Mouse (Mus musculus): ENCODE data around the gene Foxf1. TPM values are rescaled to one million over a fixed set of nuclear protein-coding genes. Genes with fewer than 3 reads are reported as not detected.

Gene Foxf1
- polyA plus RNA-seq, 1 experiment from 2014 or later, result 59.3 TPM

- under 1% methylated on average over 35 of the region's 36 CpGs for WGBS
- Histone ChIP-seq H3K4me3 (ENCODE audit: low read depth, low read length) (peak overlapping the region; percentile 34), H3K27me3 (ENCODE audit: control insufficient read depth, insufficient read depth, low read length) (peaks cover 15% of the 10 kb centered on the region), H3K9ac (ENCODE audit: low read length) (peak overlapping the region; percentile 48; the same call in 1 of the 2 replicates), H3K4me2 (replicated peaks; ENCODE audit: low read depth) (peak overlapping the region; percentile 62), H3K27ac (replicated peaks) (peak overlapping the region; percentile 30; the same call in 1 of the 2 replicates), H3K36me3 (ENCODE audit: control insufficient read depth, insufficient read depth, low read length) (no peaks in the 10 kb centered on the region), H3K4me1 (replicated peaks; ENCODE audit: control insufficient read depth, insufficient read depth) (0 out of 2 replicates have a peak, but pooled peaks cover 4% of the 10 kb centered on the region), H3K9me3 (ENCODE audit: control insufficient read depth, low read length) (no peaks in the 10 kb centered on the region)
- TF ChIP-seq CTCF (IDR thresholded peaks at IDR 0.05; ENCODE audit: low read depth), result peak; percentile 69
- TF ChIP-seq EP300 (optimal IDR thresholded peaks at IDR 0.05), result no peak
- ATAC-seq (ENCODE audit: low FRiP score, low TSS enrichment), result peak; percentile 59
- peak; percentile 66 for DNase-seq (ENCODE audit: low spot score)
Measured at GRCm38 (mm10) chr8:121125311-121125876, 41.2 kb downstream of the Foxf1 start.

- 19% methylated on average over 6 of the region's 6 CpGs for WGBS
- Histone ChIP-seq H3K27me3 (ENCODE audit: control insufficient read depth, insufficient read depth, low read length) (peaks cover 13% of the 10 kb centered on the region), H3K4me3 (ENCODE audit: low read depth, low read length) (peak overlapping the region; percentile 34), H3K9ac (ENCODE audit: low read length) (no peak overlapping the region), H3K4me1 (replicated peaks; ENCODE audit: control insufficient read depth, insufficient read depth) (0 out of 2 replicates have a peak, but pooled peaks cover 4% of the 10 kb centered on the region), H3K27ac (replicated peaks) (no peak overlapping the region), H3K4me2 (replicated peaks; ENCODE audit: low read depth) (no peak overlapping the region; the same call in 1 of the 2 replicates), H3K36me3 (ENCODE audit: control insufficient read depth, insufficient read depth, low read length) (no peaks in the 10 kb centered on the region), H3K9me3 (ENCODE audit: control insufficient read depth, low read length) (no peaks in the 10 kb centered on the region)
- ATAC-seq (ENCODE audit: low FRiP score, low TSS enrichment) (no peak), DNase-seq (ENCODE audit: low spot score) (no peak)
- no peak for TF ChIP-seq EP300 (optimal IDR thresholded peaks at IDR 0.05)
- TF ChIP-seq CTCF (IDR thresholded peaks at IDR 0.05; ENCODE audit: low read depth), result no peak
Measured at GRCm38 (mm10) chr8:121126191-121126590, 42.0 kb downstream of the Foxf1 start.

GRCm38 (mm10) chr8:121126694-121127093 is 42.5 kb downstream of the Foxf1 start:
- no peak overlapping the region for H3K4me3 ChIP-seq (ENCODE audit: low read depth, low read length)
- H3K27me3 ChIP-seq (ENCODE audit: control insufficient read depth, insufficient read depth, low read length), result peaks cover 13% of the 10 kb centered on the region
- H3K9me3 ChIP-seq (ENCODE audit: control insufficient read depth, low read length), result no peaks in the 10 kb centered on the region
- no peak for ATAC-seq (ENCODE audit: low FRiP score, low TSS enrichment)
- H3K9ac ChIP-seq (ENCODE audit: low read length), result no peak overlapping the region
- H3K36me3 ChIP-seq (ENCODE audit: control insufficient read depth, insufficient read depth, low read length), result no peaks in the 10 kb centered on the region
- H3K4me2 ChIP-seq (replicated peaks; ENCODE audit: low read depth), result no peak overlapping the region; the same call in 1 of the 2 replicates
- WGBS, result 11% methylated on average over 6 of the region's 6 CpGs
- DNase-seq (ENCODE audit: low spot score), result no peak
- 0 out of 2 replicates have a peak overlapping the region, but pooled peaks have one; percentile 18 for H3K27ac ChIP-seq (replicated peaks)
- H3K4me1 ChIP-seq (replicated peaks; ENCODE audit: control insufficient read depth, insufficient read depth), result 0 out of 2 replicates have a peak, but pooled peaks cover 4% of the 10 kb centered on the region
- TF ChIP-seq CTCF (IDR thresholded peaks at IDR 0.05; ENCODE audit: low read depth) (no peak), EP300 (optimal IDR thresholded peaks at IDR 0.05) (no peak)

- Histone ChIP-seq H3K4me2 (replicated peaks; ENCODE audit: low read depth) (no peak overlapping the region), H3K27ac (replicated peaks) (0 out of 2 replicates have a peak overlapping the region, but pooled peaks have one; percentile 18), H3K9me3 (ENCODE audit: control insufficient read depth, low read length) (no peaks in the 10 kb centered on the region), H3K9ac (ENCODE audit: low read length) (no peak overlapping the region), H3K4me3 (ENCODE audit: low read depth, low read length) (no peak overlapping the region), H3K36me3 (ENCODE audit: control insufficient read depth, insufficient read depth, low read length) (no peaks in the 10 kb centered on the region), H3K27me3 (ENCODE audit: control insufficient read depth, insufficient read depth, low read length) (peaks cover 13% of the 10 kb centered on the region), H3K4me1 (replicated peaks; ENCODE audit: control insufficient read depth, insufficient read depth) (0 out of 2 replicates have a peak, but pooled peaks cover 4% of the 10 kb centered on the region)
- 14% methylated on average over 11 of the region's 11 CpGs for WGBS
- no peak for DNase-seq (ENCODE audit: low spot score)
- ATAC-seq (ENCODE audit: low FRiP score, low TSS enrichment), result peak; percentile 50; the same call in 1 of the 2 replicates
- TF ChIP-seq EP300 (optimal IDR thresholded peaks at IDR 0.05), result no peak
- TF ChIP-seq CTCF (IDR thresholded peaks at IDR 0.05; ENCODE audit: low read depth), result no peak
Measured at GRCm38 (mm10) chr8:121127291-121127701, 43.1 kb downstream of the Foxf1 start.

- Histone ChIP-seq H3K36me3 (ENCODE audit: control insufficient read depth, insufficient read depth, low read length) (no peaks in the 10 kb centered on the region), H3K27me3 (ENCODE audit: control insufficient read depth, insufficient read depth, low read length) (peaks cover 13% of the 10 kb centered on the region), H3K4me2 (replicated peaks; ENCODE audit: low read depth) (peak within 1 kb of the TSS; percentile 48), H3K4me3 (ENCODE audit: low read depth, low read length) (peak within 1 kb of the TSS; percentile 39), H3K27ac (replicated peaks) (peak within 1 kb of the TSS; percentile 56), H3K4me1 (replicated peaks; ENCODE audit: control insufficient read depth, insufficient read depth) (0 out of 2 replicates have a peak, but pooled peaks cover 4% of the 10 kb centered on the region), H3K9me3 (ENCODE audit: control insufficient read depth, low read length) (no peaks in the 10 kb centered on the region), H3K9ac (ENCODE audit: low read length) (peak within 1 kb of the TSS; percentile 54)
- 4% methylated on average over 43 of the region's 43 CpGs for WGBS
- no peak for DNase-seq (ENCODE audit: low spot score)
- ATAC-seq (ENCODE audit: low FRiP score, low TSS enrichment), result peak; percentile 16; the same call in 1 of the 2 replicates
- TF ChIP-seq CTCF (IDR thresholded peaks at IDR 0.05; ENCODE audit: low read depth) (no peak), EP300 (optimal IDR thresholded peaks at IDR 0.05) (no peak)
Measured at GRCm38 (mm10) chr8:121127756-121128375, 43.7 kb downstream of the Foxf1 start, which contains the start of gene Foxl1. Foxl1 (plus strand) TSS chr8:121127940.

All from stomach, postnatal 0 days (tissue).